In genomic region chr11:22234739-22235138, GRCm38 (mm10) we compare ENCODE assay signal across 9 mouse cellular contexts.
DNase-seq lines count a peak whose midpoint lies in the region; ATAC-seq and TF ChIP-seq lines count a peak whose summit lies in the region.
"Had no signal": no experiment of that assay in that cellular context is flagged by ENCODE, and none has a peak within 500 bp of the region (broad histone marks: within the 10 kb centered on the region; RNA-seq: fewer than 3 reads in every experiment).

No protein-coding gene starts in this region.

- 0 out of 2 replicates have a peak, but pooled peaks have one; percentile 48 for ATAC-seq in hindbrain, embryonic 14.5 days (ENCODE audit: low FRiP score)
- ATAC-seq in intestine, postnatal 0 days, result 0 out of 2 replicates have a peak, but pooled peaks have one; percentile 16
- ATAC-seq in inflammation-experienced regulatory T-cells, adult 6 months, result no peak

- no peak overlapping the region for H3K27ac ChIP-seq in hindbrain, embryonic 14.5 days
- no peak overlapping the region for H3K27ac ChIP-seq in hindbrain, embryonic 10.5 days
- H3K27ac ChIP-seq in MEL (ENCODE audit: control insufficient read depth, low read depth, low read length), result no peak overlapping the region
- no peak overlapping the region for H3K27ac ChIP-seq in intestine, postnatal 0 days (ENCODE audit: low read depth, low read length)
- H3K27ac ChIP-seq: neural tube, embryonic 13.5 days had no signal

- H3K36me3 ChIP-seq in hindbrain, embryonic 14.5 days (replicated peaks; ENCODE audit: control insufficient read depth, insufficient read depth), result peaks cover 10% of the 10 kb centered on the region; the same call in 1 of the 2 replicates
- H3K36me3 ChIP-seq in hindbrain, embryonic 10.5 days, result no peaks in the 10 kb centered on the region; the same call in 1 of the 2 replicates
- no peaks in the 10 kb centered on the region for H3K36me3 ChIP-seq in MEL (ENCODE audit: control insufficient read depth in 1 of 2, insufficient read depth in 2 of 2, low read length in 2 of 2)
- H3K36me3 ChIP-seq in intestine, postnatal 0 days (ENCODE audit: control insufficient read depth, insufficient read depth), result no peaks in the 10 kb centered on the region

- no peak overlapping the region for H3K4me3 ChIP-seq in hindbrain, embryonic 14.5 days (replicated peaks; ENCODE audit: low read length)
- no peak overlapping the region for H3K4me3 ChIP-seq in hindbrain, embryonic 10.5 days
- H3K4me3 ChIP-seq in MEL (ENCODE audit: control insufficient read depth in 1 of 2, insufficient read depth in 1 of 2, low read depth in 2 of 2, low read length in 2 of 2), result no peak overlapping the region
- no peak overlapping the region for H3K4me3 ChIP-seq in intestine, postnatal 0 days (ENCODE audit: low read depth, low read length)
- H3K4me3 ChIP-seq: neural tube, embryonic 13.5 days had no signal

- H3K9ac ChIP-seq in hindbrain, embryonic 14.5 days, result no peak overlapping the region
- H3K9ac ChIP-seq in MEL (ENCODE audit: control insufficient read depth, low read depth, low read length, poor library complexity, severe bottlenecking), result no peak overlapping the region
- no peak overlapping the region for H3K9ac ChIP-seq in intestine, postnatal 0 days (ENCODE audit: low read depth, low read length)
- H3K9ac ChIP-seq: neural tube, embryonic 13.5 days had no signal

- TF ChIP-seq EP300 in MEL (IDR thresholded peaks at IDR 0.05; ENCODE audit: low read depth in 1 of 2, low read length in 2 of 2), result no peak

- H3K27me3 ChIP-seq in hindbrain, embryonic 14.5 days (ENCODE audit: control insufficient read depth, insufficient read depth, low read length), result no peaks in the 10 kb centered on the region
- no peaks in the 10 kb centered on the region for H3K27me3 ChIP-seq in hindbrain, embryonic 10.5 days (ENCODE audit: insufficient read depth, poor library complexity, severe bottlenecking)
- no peaks in the 10 kb centered on the region for H3K27me3 ChIP-seq in MEL (ENCODE audit: control insufficient read depth in 1 of 2, insufficient read depth in 2 of 2, low read length in 2 of 2)
- H3K27me3 ChIP-seq in intestine, postnatal 0 days (replicated peaks; ENCODE audit: control insufficient read depth, insufficient read depth, low read length), result no peaks in the 10 kb centered on the region
- H3K27me3 ChIP-seq: neural tube, embryonic 13.5 days had no signal

- TF ChIP-seq CTCF in MEL (IDR thresholded peaks at IDR 0.05 in 2 of 3, conservative IDR thresholded peaks at IDR 0.05 in 1 of 3; ENCODE audit: control insufficient read depth in 1 of 3, insufficient read depth in 1 of 3, low read depth in 2 of 3, low read length in 3 of 3, poor library complexity in 1 of 3, severe bottlenecking in 1 of 3), result peak; percentile 29 to 68 (median 60); a peak in 5 of 6 replicates
- peak; percentile 68 for TF ChIP-seq CTCF in intestine, postnatal 0 days (IDR thresholded peaks at IDR 0.05; ENCODE audit: low read depth)

- TF ChIP-seq POLR2A in MEL (IDR thresholded peaks at IDR 0.05; ENCODE audit: control insufficient read depth in 1 of 2, insufficient read depth in 1 of 2, low read depth in 1 of 2, low read length in 2 of 2, poor library complexity in 1 of 2), result no peak

- no peaks in the 10 kb centered on the region for H3K9me3 ChIP-seq in hindbrain, embryonic 14.5 days (ENCODE audit: control insufficient read depth, low read length)
- no peaks in the 10 kb centered on the region for H3K9me3 ChIP-seq in hindbrain, embryonic 10.5 days
- H3K9me3 ChIP-seq in MEL (replicated peaks; ENCODE audit: insufficient read depth, low read length), result no peaks in the 10 kb centered on the region
- H3K9me3 ChIP-seq in intestine, postnatal 0 days (ENCODE audit: control insufficient read depth), result no peaks in the 10 kb centered on the region
- H3K9me3 ChIP-seq: neural tube, embryonic 13.5 days had no signal

- 68% methylated on average over 1 of the region's 1 CpGs for WGBS in hindbrain, embryonic 14.5 days
- 77% methylated on average over 1 of the region's 1 CpGs for WGBS in hindbrain, embryonic 10.5 days
- WGBS in intestine, postnatal 0 days, result 53% methylated on average over 1 of the region's 1 CpGs

- no peaks in the 10 kb centered on the region for H3K79me2 ChIP-seq in MEL (ENCODE audit: control insufficient read depth, insufficient read depth, low read length, poor library complexity)

- no peak for DNase-seq in hindbrain, embryonic 14.5 days (ENCODE audit: low spot score)
- DNase-seq in hindbrain, embryonic 10.5 days (ENCODE audit: low spot score), result no peak
- DNase-seq in MEL (ENCODE audit: low read depth, low spot score), result peak; percentile 31
- DNase-seq in lung, postnatal 36 days, result peak; percentile 42
- DNase-seq in heart, adult 18-20 months, result no peak
- no peak for DNase-seq in ovary, adult 18-20 months (ENCODE audit: low spot score)

- TF ChIP-seq RAD21 in MEL (IDR thresholded peaks at IDR 0.05; ENCODE audit: low read depth, low read length), result peak; percentile 35

- H3K4me1 ChIP-seq in hindbrain, embryonic 14.5 days (replicated peaks; ENCODE audit: control insufficient read depth, insufficient read depth, low read length), result no peaks in the 10 kb centered on the region
- H3K4me1 ChIP-seq in hindbrain, embryonic 10.5 days (replicated peaks), result no peaks in the 10 kb centered on the region
- no peaks in the 10 kb centered on the region for H3K4me1 ChIP-seq in MEL (ENCODE audit: control insufficient read depth in 1 of 2, insufficient read depth in 2 of 2, low read length in 2 of 2)
- H3K4me1 ChIP-seq in intestine, postnatal 0 days (replicated peaks; ENCODE audit: control insufficient read depth, insufficient read depth, low read length), result no peaks in the 10 kb centered on the region

- H3K4me2 ChIP-seq in hindbrain, embryonic 14.5 days (replicated peaks), result no peak overlapping the region
- no peak overlapping the region for H3K4me2 ChIP-seq in intestine, postnatal 0 days (replicated peaks; ENCODE audit: low read depth)
- H3K4me2 ChIP-seq: neural tube, embryonic 13.5 days had no signal

TF ChIP-seq in MEL, 35 proteins besides CTCF, POLR2A, EP300 and RAD21:
- TF ChIP-seq MXI1 (IDR thresholded peaks at IDR 0.05; ENCODE audit: low read depth, low read length) (no peak), POLR2AphosphoS5 (IDR thresholded peaks at IDR 0.05; ENCODE audit: borderline replicate concordance, low read depth, low read length) (no peak), MYC (IDR thresholded peaks at IDR 0.05; ENCODE audit: low read depth, low read length) (no peak), HCFC1 (IDR thresholded peaks at IDR 0.05; ENCODE audit: low read depth, low read length) (no peak), ETS1 (IDR thresholded peaks at IDR 0.05; ENCODE audit: low read depth, low read length) (no peak), ZMIZ1 (IDR thresholded peaks at IDR 0.05; ENCODE audit: low read depth, low read length) (no peak), GABPA (IDR thresholded peaks at IDR 0.05; ENCODE audit: low read depth, low read length) (no peak), CHD2 (IDR thresholded peaks at IDR 0.05; ENCODE audit: low read length) (no peak), TBP (IDR thresholded peaks at IDR 0.05; ENCODE audit: low read depth, low read length) (no peak), CHD1 (IDR thresholded peaks at IDR 0.05; ENCODE audit: low read depth, low read length) (no peak), TAL1 (IDR thresholded peaks at IDR 0.05; ENCODE audit: low read length) (no peak), SMC3 (IDR thresholded peaks at IDR 0.05; ENCODE audit: low read depth, low read length) (peak; percentile 47), KAT2A (conservative IDR thresholded peaks at IDR 0.05; ENCODE audit: low read depth, low read length) (no peak), SIN3A (IDR thresholded peaks at IDR 0.05; ENCODE audit: low read length) (no peak), ZC3H11A (IDR thresholded peaks at IDR 0.05; ENCODE audit: low read depth, low read length) (peak; percentile 24; the same call in 1 of the 2 replicates), MAZ (IDR thresholded peaks at IDR 0.05; ENCODE audit: low read depth, low read length) (no peak), ZKSCAN1 (IDR thresholded peaks at IDR 0.05; ENCODE audit: low read depth, low read length) (no peak)

Comparison
In these comparisons a context has a peak if more than half of its experiments do, and no peak if none do; other contexts are left out.
1. DNase-seq: peak in MEL (single experiment) and lung, postnatal 36 days (single experiment); none in hindbrain, embryonic 14.5 days (single experiment), hindbrain, embryonic 10.5 days (single experiment), heart, adult 18-20 months (0 of 2) and ovary, adult 18-20 months (single experiment).